Mouse (Mus musculus) left cerebral cortex, adult 11 months (tissue): ENCODE measurements around the gene Tapbpl.
"Not testable (repeated sequence)": the region's sequence is repeated elsewhere in the genome, so short reads cannot be mapped to it uniquely, and the experiment has no call there.

ENCODE experiments used
- DNase-seq: peaks from one replicate; pipeline ENCODE4 v3.0.0; 2022; ENCODE audit warnings: low spot score

Gene Tapbpl

DNA sequence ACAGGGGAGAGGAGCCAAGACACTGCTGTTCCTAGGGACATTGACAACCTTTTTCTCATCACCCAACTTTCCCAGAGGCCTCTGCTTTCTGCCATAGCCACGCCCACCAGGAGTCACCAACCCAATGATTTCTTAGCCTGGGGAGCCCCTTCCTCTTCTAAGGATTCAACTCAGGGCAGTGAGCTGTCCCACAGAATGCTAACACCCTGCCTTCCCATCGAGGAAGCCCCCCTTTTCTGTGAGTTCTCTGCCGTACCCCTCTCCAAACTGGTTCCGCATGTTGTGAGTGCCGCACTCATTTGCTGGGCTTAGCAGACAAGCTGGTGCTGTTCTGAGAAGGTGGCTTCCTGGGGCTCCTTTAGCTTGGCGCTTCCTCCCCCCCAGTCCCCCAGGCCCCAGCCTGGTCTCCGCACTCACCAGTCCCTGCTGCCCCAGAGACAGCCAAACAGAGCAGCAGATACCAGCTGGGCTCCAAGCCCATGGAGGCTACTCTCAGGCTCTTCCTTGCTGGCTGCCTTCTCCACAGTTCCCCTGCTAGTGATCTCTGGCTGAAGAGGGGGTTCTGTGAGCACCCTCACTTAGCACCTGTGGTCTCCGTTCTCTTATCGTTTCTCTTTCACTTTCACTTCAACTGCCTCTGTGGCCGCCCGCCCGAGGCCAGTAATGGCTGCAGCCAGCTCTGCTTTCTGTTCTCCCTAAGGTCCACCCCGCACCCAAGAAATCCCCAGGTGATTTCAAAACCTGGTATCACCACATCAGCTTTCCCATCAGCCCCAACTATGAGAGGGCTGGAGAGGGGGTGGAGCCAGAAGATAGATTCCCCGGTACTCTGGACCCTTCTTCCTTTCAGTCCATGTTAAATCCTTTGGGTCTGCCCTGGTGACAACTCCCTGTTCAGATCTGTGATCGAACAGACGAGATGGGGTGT lies at the start of gene Tapbpl:
Gene Tapbpl, minus strand, starts transcription at position 744 of the 928 bp plus-strand sequence.
- DNase-seq, result peak; percentile 33

DNA sequence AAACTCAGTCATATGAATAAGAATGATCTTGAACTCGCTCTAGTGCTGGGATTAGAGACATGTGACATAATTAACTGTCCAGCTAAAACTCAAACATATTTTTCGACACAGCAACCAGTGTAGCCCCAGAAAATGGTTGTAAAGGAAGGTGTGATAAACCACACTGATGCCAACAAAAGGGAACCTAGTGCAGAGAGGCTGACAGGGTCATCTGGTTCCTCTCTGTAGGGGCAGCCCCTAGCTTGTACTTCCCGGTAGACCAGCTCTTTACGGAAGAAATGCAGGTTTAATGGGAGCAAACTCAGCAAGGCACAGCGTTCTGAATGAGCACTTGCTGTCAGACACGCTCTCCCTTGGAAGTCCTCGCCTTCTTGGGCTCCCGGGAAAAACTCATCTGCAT lies 48.1 kb upstream of the Tapbpl start:
- DNase-seq, result no peak

DNA sequence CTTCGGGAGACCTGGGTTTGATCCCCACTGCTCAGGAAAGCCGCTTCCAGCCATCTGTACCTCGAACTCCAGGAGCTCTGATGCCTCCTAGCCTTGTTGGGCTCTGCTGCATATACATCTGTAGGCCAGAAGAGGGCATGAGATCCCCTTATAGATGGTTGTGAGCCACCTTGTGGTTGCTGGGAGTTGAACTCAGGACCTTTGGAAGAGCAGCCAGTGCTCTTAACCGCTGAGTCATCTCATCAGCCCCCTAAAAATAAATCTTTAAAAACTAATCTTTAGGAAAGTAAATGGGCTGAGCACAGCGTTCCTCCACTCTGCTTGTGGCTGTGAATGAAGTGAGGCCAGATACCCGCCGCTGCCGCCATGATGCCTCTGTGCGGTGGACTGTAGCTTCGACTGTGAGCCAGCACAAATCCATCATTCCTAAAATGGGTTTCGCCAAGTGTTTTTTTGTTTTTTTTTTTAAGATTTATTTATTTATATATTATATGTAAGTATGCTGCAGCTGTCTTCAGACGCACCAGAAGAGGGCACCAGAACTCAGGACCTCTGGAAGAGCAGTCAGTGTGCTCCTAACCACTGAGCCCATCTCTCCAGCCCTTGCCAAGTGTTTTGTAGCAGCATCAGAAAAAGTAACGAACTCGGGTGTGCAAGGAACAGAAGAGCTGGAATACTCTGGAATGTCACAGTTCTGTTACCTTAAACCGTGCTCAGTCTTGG lies 43.3 kb upstream of the Tapbpl start:
- no peak for DNase-seq

DNA sequence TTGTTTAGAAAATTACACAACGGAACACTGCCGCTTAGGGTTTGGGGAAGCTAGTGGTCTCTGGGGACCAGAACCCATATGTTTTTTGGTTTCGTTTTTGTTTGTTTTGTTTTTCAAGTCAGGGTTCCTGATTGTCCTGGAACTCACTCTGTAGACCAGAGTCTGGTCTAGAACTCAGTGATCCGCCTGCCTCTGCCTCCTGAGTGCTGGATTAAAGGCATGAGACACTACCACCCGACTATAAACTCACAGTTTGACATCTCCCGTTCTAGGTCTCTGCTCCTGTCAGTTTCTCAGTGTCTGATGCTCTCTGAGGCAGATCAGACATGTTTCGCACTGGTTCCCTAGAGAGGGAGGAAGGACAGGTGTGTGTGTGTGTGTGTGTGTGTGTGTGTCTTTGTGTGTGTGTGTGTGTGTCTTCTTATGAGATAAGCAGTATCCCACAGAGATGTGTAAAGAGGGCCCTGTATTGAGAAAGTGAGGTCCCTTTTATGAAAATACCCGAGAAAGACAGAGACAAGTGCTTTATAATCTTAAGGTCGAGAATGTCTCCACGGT lies 40.6 kb upstream of the Tapbpl start:
- DNase-seq, result no peak

DNA sequence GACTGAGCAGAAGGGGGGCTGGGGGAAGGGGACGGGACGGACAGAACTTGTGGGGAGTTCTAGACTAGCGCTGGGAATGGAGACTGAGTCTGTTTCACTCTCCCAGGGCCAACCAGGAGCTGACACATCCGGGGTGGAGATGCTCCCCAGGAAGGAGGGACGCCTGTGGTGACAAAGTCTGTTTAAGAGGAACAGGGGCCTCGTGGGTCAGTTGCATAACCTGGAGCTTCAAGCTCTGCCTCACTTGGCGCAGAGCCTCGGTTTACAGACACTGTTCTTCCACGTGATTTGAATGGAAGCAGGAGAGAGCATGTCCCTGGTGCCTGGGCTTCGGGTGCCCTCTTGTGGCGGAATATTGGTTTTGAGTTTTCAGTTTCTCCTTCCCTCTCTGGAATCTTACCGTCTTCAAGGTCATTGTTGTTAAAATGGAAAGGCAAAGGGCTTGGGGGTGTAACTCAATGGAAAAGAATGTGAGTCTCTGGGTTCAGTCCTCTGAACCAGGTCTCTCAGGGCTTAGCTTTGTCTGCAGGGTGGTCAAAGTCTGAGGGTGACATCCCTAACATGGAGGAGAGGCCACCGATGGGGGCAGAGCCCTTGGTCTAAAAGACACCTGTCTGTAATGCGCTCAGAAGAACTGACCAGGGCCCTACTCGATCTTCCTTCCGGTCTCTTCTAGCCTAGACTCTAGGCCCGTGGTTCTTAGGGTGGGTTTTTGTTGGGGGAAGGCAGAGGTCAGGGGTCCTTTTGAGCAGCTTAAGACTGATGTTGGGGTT lies 40.0 kb upstream of the Tapbpl start:
- peak; percentile 87 for DNase-seq

DNA sequence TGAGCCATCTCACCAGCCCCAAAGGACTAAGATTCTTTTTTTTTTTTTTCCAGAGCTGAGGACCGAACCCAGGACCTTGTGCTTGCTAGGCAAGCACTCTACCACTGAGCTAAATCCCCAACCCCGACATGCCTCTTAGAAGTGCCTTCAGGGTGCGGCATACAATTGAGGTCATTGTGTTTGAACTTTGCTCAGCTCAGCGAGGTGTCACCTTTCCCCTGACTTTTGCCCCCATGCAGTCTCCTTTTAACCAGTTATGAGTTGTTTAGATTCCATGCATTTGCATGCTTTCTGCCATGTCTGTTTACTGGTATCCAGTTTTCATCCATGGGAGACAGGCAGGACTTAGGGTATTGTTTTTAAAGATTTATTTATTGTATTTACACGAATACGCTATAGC lies 37.1 kb upstream of the Tapbpl start:
- no peak for DNase-seq

DNA sequence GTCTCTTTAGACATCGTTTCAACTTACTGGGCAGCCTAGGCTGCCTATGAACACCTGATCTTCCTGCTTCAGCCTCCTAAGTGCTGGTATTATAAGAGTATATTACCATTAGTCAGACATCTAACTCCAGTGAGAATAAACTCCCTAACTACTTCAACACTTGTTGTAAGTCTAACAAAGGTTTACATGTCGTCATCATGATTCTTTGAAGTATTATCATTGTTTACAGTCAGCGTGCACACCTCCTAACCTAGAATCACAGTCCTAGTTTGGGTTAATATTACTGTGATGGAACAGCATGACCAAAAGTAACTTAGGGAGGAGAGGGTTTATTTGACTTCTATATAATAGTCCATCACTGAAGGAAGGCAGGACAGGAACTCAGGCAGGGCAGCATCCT lies 35.8 kb upstream of the Tapbpl start:
- DNase-seq, result no peak

DNA sequence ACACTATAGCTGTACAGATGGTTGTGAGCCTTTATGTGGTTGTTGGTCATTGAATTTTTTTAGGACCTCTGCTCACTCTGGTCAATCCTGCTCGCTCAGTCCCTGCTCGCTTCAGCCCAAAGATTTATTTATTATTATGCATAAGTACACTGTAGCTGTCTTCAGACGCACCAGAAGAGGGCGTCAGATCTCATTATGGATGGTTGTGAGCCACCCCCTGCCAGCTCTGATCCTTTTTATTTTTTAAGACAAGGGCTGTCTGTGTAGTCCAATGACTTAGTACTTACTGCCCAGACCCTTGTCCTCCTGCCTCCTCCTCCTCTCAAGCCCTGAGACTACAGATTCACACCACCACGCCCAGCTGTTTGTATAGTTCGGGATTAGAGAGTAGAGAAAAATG lies 34.9 kb upstream of the Tapbpl start:
- DNase-seq, result not testable (repeated sequence)

DNA sequence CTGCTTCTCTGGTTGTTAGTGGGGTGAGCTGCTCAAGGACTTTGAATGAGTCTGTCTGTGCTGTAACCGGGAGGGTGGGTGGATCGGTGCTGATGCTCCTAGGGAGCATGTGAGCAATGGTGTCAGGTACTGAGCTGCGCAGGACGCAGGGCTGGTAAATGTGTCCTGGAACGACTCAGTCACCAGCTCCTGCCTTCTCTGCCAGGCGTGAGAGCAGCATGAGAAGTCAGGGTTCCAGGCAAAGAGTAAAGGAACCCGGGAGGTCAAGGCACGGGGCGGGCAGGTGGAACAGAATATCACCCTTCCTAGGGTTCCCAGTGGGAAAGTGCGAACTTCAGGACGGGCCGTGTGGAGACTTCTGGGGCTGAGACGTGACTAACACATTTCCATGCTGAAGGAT lies 34.4 kb upstream of the Tapbpl start:
- no peak for DNase-seq

DNA sequence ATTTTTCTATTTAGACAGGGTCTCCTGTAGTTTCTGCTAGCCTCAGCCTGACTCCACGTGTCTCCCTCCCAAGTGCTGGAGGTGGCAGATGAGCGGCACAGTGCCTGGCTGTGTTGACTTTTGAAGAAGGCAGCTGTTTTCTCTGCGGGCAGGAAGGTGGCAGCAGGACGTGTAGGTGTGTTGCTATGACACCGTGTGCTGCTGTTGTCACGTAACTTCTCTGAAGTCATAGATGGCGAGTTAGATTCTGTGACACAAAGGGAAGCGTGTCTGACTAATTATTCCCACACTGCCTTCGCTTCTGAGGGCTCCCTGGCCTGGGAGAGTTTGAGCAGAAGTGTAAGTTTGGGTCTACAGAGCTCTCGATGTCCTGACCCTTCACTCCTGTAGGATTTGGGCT lies 33.6 kb upstream of the Tapbpl start:
- no peak for DNase-seq

DNA sequence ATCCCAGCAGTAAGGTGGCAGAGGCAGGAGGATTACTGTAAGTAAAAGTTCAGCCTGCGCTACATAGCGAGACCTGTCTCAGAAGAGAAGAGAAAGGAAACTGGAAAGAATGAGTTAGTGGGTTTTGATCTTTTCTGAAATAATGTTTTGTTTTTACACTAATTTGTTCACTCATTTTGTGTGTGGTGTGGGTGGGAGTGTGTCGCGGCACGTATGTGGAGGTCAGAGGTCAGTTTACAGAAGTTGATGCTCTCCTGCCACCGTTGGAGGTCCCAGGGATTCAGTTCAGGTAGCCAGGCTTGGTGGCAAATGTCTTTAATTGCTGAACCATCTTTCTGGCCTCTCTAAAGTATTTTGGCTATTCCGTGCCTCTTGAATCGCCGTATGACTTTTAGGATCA lies 32.6 kb upstream of the Tapbpl start:
- DNase-seq, result no peak

DNA sequence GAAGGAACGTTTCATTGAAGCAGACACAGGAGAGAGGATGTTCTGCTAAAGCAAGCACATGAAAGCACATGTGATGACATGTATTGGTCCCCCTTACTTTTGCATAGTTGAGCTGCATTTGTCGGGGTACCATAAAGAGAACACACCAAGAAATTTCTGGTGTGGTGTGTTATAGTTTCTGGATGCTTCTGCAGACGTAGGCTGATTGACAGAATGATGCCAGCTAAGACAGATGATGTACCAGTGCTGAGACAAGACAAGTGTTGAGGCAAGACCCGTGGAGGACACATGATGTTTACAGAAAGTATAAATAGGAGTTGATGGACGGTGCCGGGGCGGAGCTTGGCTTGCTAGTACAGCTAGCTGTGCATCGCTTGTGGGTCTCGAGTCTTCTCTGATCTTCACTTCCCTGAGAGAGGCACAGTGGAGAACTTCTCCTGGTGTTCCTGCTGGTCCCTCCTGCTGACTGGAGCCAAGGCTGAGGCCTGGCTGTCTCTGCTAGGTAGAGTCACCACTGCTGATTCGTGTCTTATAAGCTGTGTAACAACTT lies 28.4 kb upstream of the Tapbpl start:
- no peak for DNase-seq

DNA sequence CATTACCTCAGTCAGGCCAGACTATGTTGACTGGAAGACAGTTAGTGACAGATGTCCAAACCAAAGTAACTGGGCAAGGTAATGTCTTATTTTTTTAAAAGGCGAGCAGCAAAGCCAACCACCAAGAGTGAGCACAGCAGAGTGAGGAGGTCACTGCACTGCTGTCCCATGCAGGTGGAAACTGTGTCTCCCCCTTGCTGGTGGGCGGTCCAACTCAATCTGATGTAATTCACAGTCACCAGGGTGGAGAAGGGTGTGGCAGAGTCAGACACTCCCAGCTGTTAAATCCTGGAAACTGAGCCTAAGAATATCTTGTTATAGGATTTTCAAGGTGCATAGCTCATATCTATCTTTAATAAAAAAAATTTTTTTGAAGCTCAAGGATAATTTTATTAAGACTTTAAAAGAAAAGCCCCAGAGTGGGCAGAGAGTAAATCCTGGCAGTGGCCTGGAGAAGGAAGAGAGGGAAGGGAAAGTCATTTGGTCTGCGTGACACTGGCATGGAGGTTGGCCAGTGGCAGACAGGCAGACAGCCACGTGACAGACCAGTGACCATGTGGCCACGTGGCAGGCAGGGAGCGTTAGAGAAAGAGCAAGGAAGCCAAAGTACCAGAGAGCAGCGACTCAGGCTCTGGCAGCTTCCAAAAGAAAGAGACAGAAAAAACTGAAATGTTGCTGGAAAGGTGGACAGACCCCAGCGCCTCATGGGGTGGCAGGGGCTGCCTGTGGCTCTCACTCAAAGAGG lies 24.7 kb upstream of the Tapbpl start:
- no peak for DNase-seq

DNA sequence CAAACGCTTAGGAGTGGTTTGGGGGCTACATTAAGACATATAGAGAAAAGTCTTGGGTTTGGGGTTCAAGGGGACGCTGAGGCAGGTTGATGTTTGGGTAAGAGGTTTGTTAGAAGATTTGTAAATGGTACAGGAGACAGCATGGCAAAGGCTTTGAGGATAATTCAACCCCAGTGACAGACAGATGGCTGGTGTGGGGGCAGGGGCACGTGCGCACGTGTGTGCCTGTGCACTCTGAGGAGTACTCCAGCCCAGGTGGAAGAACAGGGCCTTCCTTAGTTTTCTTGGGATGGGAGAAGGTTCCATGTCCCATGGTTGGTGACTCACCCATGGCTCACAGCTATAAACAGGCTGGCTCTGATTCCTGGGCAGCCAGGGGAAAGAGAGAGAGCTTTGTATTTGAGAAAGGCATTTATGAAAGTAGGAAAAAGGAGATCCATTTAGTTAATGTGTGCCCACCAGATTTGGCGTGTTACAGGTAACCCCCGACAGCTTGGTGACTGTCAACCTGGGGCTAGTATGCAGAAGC lies 23.9 kb upstream of the Tapbpl start:
- no peak for DNase-seq

DNA sequence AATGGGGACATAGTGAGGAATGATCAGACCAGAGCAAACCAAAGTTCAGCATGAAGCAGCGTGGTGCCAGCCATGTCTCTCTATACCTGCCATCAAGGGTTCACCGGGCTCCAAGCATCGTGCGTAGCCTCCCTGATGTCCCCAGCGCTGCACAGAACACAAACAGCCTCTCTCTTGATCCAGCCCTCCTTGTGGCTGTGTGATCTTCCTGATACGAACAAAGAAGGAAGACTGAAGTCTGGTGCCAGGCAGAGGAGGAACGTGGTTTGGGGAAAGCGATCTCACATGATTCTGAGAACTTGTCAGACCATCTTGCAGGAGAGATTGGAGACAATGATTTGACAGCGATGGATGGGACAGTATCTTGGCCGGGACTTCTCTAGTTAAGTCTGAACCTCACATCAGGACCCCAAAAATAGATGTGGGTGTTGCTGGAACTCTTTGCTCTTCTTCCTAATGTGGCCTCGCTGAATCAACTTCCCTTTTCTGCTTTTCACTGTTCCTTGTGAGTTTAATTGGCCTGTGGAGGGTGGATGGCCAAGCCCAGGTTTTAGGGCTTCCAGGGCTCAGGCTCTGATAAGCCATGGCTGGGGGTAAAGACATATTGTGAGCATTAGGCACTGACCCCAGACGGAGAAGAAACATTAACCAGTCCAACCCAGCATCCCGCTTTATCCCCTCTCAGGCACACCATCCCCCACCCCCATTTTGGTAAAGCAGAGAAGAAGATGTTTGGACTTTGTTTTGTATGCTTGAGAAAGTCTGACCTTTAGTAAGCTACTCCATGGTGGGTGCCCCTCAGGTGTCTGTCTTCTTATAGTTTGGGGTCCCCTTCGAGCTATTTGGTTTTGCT lies 22.4 kb upstream of the Tapbpl start:
- no peak for DNase-seq

DNA sequence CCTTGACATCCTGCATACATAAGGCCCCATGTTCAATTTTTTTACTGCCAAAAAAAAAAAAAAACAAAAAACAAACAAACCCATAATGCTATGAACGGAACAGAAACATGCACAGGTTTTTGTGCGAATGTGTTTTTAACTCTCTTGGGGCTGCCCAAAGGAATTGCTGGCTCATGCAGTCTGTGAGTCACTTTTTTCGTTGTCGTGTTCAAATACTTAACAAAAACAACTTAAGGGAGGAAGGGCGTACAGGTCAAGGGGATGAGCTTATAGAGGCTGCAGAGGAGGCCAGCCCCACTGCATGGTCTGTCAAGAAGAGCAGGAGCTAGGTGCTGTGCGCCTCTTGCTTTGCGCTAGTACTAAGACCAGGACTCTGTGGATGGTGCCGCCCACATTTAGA lies 21.1 kb upstream of the Tapbpl start:
- DNase-seq, result no peak

DNA sequence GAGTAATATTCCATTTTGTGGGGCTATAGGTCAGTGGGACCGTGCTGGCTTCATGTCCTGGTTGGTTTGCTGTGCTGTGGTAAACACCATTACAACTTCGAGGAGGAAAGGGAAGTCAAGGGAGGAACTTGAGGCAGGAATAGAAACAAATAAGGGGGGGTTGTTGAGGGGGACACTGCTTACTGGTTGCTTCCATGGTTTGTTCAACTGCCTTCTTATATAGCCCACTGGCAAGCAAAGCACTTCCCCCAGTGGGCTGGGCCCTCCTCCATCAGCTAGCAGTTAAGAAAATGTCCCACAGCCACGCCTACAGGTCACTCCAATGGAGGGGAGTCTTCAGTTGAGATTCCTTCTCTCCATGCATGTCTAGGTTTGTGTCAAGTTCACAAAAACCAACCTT lies 20.6 kb upstream of the Tapbpl start:
- no peak for DNase-seq

DNA sequence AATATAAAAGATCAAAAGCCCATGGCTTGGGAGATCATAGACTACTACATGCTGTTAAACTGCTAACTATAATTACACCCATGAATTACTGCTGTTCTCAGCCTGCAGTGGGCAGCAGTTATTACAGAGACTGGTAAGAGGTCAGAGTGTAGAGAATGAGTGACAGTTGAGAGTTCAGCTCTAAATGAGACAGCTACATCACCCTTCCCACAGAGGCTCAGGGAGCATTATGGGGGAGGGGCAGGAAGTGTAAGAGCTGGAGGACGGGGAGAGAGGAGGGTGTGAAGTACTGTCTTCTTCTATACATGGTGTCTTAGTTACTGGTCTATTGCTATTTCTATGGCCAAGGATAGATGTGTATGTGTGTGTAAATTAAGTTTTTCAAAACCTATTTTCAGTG lies 12.9 kb upstream of the Tapbpl start:
- no peak for DNase-seq

DNA sequence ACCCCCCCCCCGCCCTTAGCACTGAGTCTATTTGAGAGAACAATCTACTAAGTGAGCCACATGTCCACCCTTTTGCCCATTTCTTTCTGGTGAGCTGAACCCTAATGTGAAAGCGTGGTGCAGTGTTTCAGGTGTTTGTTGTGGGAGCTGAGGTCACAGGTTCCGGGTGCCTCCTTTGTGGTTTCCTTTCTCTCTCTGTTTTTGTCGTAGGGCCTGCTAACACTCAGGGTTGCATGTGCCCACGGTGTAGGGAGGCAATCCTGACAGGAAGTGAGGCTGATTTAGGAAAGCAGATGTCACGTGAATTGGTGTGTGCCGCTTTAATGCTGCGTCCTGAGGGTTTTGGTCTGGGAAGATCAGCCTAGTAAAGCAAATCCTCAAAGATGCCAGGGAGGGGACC lies 9.9 kb upstream of the Tapbpl start:
- DNase-seq, result no peak

DNA sequence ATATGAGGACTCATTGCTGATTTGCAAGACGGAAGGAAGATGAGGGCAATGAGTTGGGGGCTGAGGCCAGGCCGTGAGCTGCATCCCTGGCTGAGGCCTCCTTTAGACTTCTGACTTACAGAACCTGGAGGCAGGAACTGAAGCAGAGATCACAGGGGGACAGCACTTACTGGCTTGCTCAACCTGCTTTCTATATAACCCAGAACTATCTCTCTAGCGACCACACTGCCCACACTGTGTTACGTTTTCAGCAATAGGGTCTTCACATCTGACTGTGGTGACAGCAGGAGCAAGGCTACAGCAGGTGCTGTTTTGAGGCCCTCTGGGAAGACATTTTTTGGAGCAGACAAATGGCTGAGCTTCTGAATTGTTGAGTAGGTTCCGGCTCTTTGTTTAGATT lies 9.0 kb upstream of the Tapbpl start:
- no peak for DNase-seq
